Mouse (Mus musculus) telencephalon, adult 2 months (tissue): ENCODE results near the gene Slc44a3.

Experiments
- DNase-seq: peaks from one replicate; pipeline ENCODE4 v3.0.0-alpha.2; 2011; ENCODE audit warnings: low read depth, low spot score

The Slc44a3 gene

GRCm38 (mm10) chr3:121532176-121532575 is at the start of gene Slc44a3:
Gene Slc44a3 (minus strand): TSS chr3:121532404.
- DNase-seq: no peak

GRCm38 (mm10) chr3:121579880-121580549 is 47.8 kb upstream of the Slc44a3 start:
- no peak for DNase-seq

GRCm38 (mm10) chr3:121579402-121579801 is 47.2 kb upstream of the Slc44a3 start:
- DNase-seq: no peak

GRCm38 (mm10) chr3:121578706-121579105 is 46.5 kb upstream of the Slc44a3 start:
- no peak for DNase-seq

- DNase-seq: no peak
Observed at GRCm38 (mm10) chr3:121577641-121578040, 45.4 kb upstream of the Slc44a3 start.

- DNase-seq: no peak
Observed at GRCm38 (mm10) chr3:121577032-121577591, 44.9 kb upstream of the Slc44a3 start.

- DNase-seq: no peak
Observed at GRCm38 (mm10) chr3:121576367-121576766, 44.2 kb upstream of the Slc44a3 start.

- DNase-seq: no peak
Observed at GRCm38 (mm10) chr3:121574386-121574785, 42.2 kb upstream of the Slc44a3 start.

- DNase-seq: no peak
Observed at GRCm38 (mm10) chr3:121573858-121574257, 41.7 kb upstream of the Slc44a3 start.

GRCm38 (mm10) chr3:121571491-121571890 is 39.3 kb upstream of the Slc44a3 start:
- DNase-seq: no peak

GRCm38 (mm10) chr3:121570623-121571022 is 38.4 kb upstream of the Slc44a3 start:
- no peak for DNase-seq

- no peak for DNase-seq
Observed at GRCm38 (mm10) chr3:121569767-121570166, 37.6 kb upstream of the Slc44a3 start.

- DNase-seq: no peak
Observed at GRCm38 (mm10) chr3:121569004-121569403, 36.8 kb upstream of the Slc44a3 start.

GRCm38 (mm10) chr3:121567904-121568303 is 35.7 kb upstream of the Slc44a3 start:
- no peak for DNase-seq

GRCm38 (mm10) chr3:121567337-121567900 is 35.2 kb upstream of the Slc44a3 start:
- no peak for DNase-seq

GRCm38 (mm10) chr3:121566901-121567300 is 34.7 kb upstream of the Slc44a3 start:
- no peak for DNase-seq

- DNase-seq: no peak
Observed at GRCm38 (mm10) chr3:121561803-121562202, 29.6 kb upstream of the Slc44a3 start.

GRCm38 (mm10) chr3:121560115-121560865 is 28.1 kb upstream of the Slc44a3 start:
- no peak for DNase-seq

- DNase-seq: no peak
Observed at GRCm38 (mm10) chr3:121559406-121560114, 27.4 kb upstream of the Slc44a3 start.

- no peak for DNase-seq
Observed at GRCm38 (mm10) chr3:121558861-121559260, 26.7 kb upstream of the Slc44a3 start.

- DNase-seq: no peak
Observed at GRCm38 (mm10) chr3:121556304-121556703, 24.1 kb upstream of the Slc44a3 start.

- DNase-seq: no peak
Observed at GRCm38 (mm10) chr3:121553294-121553693, 21.1 kb upstream of the Slc44a3 start.
